Comparison of ENCODE assay signal across 12 mouse cellular contexts in genomic region chr12:108490954-108491353, GRCm38 (mm10).
DNase-seq lines count a peak whose midpoint lies in the region; ATAC-seq and TF ChIP-seq lines count a peak whose summit lies in the region.
"Had no signal": no experiment of that assay in that cellular context is flagged by ENCODE, and none has a peak within 500 bp of the region (broad histone marks: within the 10 kb centered on the region; RNA-seq: fewer than 3 reads in every experiment).

No protein-coding gene starts in this region.

- H3K27ac ChIP-seq in gastrocnemius, adult 2 months: no peak overlapping the region
- no peak overlapping the region for H3K27ac ChIP-seq in neural tube, embryonic 15.5 days (replicated peaks)

- H3K4me3 ChIP-seq in gastrocnemius, adult 2 months: no peak overlapping the region
- H3K4me3 ChIP-seq in neural tube, embryonic 15.5 days (replicated peaks): no peak overlapping the region
- H3K4me3 ChIP-seq: embryonic facial prominence, embryonic 15.5 days; heart, embryonic 12.5 days had no signal

- no peak overlapping the region for H3K4me2 ChIP-seq in neural tube, embryonic 15.5 days
- H3K4me2 ChIP-seq: embryonic facial prominence, embryonic 15.5 days; heart, embryonic 12.5 days had no signal

- DNase-seq in gastrocnemius, adult 2 months: no peak
- DNase-seq in gastrocnemius, postnatal 14 days: no peak
- peak; percentile 50 for DNase-seq in neural tube, embryonic 10.5 days (ENCODE audit: extremely low spot score, low spot score)
- DNase-seq in right cerebral cortex, postnatal 36 days (ENCODE audit: low spot score in 2 of 2): no peak
- DNase-seq in layer of hippocampus, adult 9-11 months: no peak
- no peak for DNase-seq in layer of hippocampus, adult 9-10 months (ENCODE audit: low spot score)
- DNase-seq: lung, postnatal 14 days; right cerebral cortex, postnatal 25 days had no signal

- H3K27me3 ChIP-seq in neural tube, embryonic 15.5 days (replicated peaks): no peaks in the 10 kb centered on the region
- H3K27me3 ChIP-seq: embryonic facial prominence, embryonic 15.5 days; heart, embryonic 12.5 days had no signal

- no peaks in the 10 kb centered on the region for H3K9me3 ChIP-seq in neural tube, embryonic 15.5 days (replicated peaks)
- H3K9me3 ChIP-seq: embryonic facial prominence, embryonic 15.5 days; heart, embryonic 12.5 days had no signal

- H3K4me1 ChIP-seq in neural tube, embryonic 15.5 days: peaks cover 12% of the 10 kb centered on the region

- H3K9ac ChIP-seq in neural tube, embryonic 15.5 days (replicated peaks): no peak overlapping the region
- H3K9ac ChIP-seq: embryonic facial prominence, embryonic 15.5 days; heart, embryonic 12.5 days had no signal

- intact Hi-C loops in gastrocnemius, adult 2 months (cut with DNase I): loop anchor here (5.0 kb wide), 1 partner anchor 284 kb away; no protein-coding TSS in a partner anchor
- intact Hi-C loops in gastrocnemius, postnatal 14 days (cut with DNase I; ENCODE audit: low total_unique reads): loop anchor here (5.0 to 10.0 kb wide), 3 partner anchors 49 to 276 kb away; partner anchors contain the start of gene Cyp46a1

- TF ChIP-seq CTCF in gastrocnemius, adult 2 months (IDR thresholded peaks at IDR 0.05): peak; percentile 11; the same call in 1 of the 2 replicates

- no peaks in the 10 kb centered on the region for H3K36me3 ChIP-seq in neural tube, embryonic 15.5 days
- H3K36me3 ChIP-seq: embryonic facial prominence, embryonic 15.5 days; heart, embryonic 12.5 days had no signal

- WGBS in neural tube, embryonic 15.5 days: 63% methylated on average over 7 of the region's 7 CpGs

- ATAC-seq in neural tube, embryonic 15.5 days (ENCODE audit: low FRiP score): no peak
- 0 out of 2 replicates have a peak, but pooled peaks have one; percentile 33 for ATAC-seq in granulocyte monocyte progenitor cell, adult 5-6 weeks (replicated peaks; ENCODE audit: poor library complexity, severe bottlenecking)
